Mouse (Mus musculus): ENCODE results near the gene Itgb2l.

DNA sequence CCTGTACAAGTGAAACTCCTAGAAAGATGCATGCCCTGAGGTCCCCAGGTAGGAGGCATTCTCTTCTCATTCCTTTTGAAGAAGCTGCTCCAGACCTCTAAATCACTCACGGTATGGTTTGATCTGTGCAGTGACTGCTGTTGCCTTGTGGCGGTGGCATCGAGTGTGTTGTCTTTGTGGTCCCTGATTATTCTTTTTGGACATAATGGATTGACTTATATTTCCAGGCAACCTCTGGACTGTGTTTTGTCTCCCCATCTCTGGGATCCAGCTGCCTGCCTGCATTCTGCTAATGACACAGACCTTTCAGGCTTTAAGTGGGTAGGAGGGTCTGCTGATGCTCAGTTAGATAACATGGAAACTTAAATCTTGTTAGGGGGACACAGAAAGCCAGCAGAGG lies 44.6 kb downstream of the Itgb2l start:
- no peak for TF ChIP-seq CHD2 (IDR thresholded peaks at IDR 0.05; ENCODE audit: low read depth, low read length)
- TF ChIP-seq HCFC1 (IDR thresholded peaks at IDR 0.05; ENCODE audit: borderline replicate concordance, insufficient read depth, low read length), result no peak
- TF ChIP-seq ZNF384 (IDR thresholded peaks at IDR 0.05; ENCODE audit: low read depth, low read length), result no peak
- no peak for TF ChIP-seq MAFK (IDR thresholded peaks at IDR 0.05; ENCODE audit: insufficient read depth, low read depth, low read length)
- TF ChIP-seq ZC3H11A (IDR thresholded peaks at IDR 0.05; ENCODE audit: borderline replicate concordance, low read depth, low read length), result no peak

Data from ES-E14 (cell line).